Mouse (Mus musculus) ES-E14 (cell line): ENCODE data around the gene Wnk2.

Experiments used
- CHD2 ChIP-seq: IDR thresholded peaks from 2 replicates; pipeline ENCODE4 v1.6.1; 2014; ENCODE audit warnings: mild to moderate bottlenecking, low read depth, low read length, inconsistent platforms
- HCFC1 ChIP-seq: IDR thresholded peaks from 2 replicates; pipeline ENCODE4 v1.6.1; 2012; ENCODE audit warnings: low read length, inconsistent platforms, borderline replicate concordance; ENCODE audit not compliant: insufficient read depth
- ZC3H11A ChIP-seq: IDR thresholded peaks from 2 replicates; pipeline ENCODE4 v1.6.1; 2012; ENCODE audit warnings: low read depth, mild to moderate bottlenecking, inconsistent platforms, low read length, borderline replicate concordance

GRCm38 (mm10) chr13:49172971-49173596, 25.3 kb upstream of the Wnk2 start:
- TF ChIP-seq CHD2, result no peak
- peak; percentile 68; the same call in 1 of the 2 replicates for TF ChIP-seq ZC3H11A
- no peak for TF ChIP-seq HCFC1
